Mouse (Mus musculus) neural tube, embryonic 14.5 days (tissue): ENCODE data around the gene Masp1. TPM values are rescaled to one million over a fixed set of nuclear protein-coding genes. Genes with fewer than 3 reads are reported as not detected.

Source experiments
- ATAC-seq: fragments of 200-750 bp; cut with Nextera tagmentation; 2 replicates; pipeline ENCODE4 v1.8.0; 2017; ENCODE audit warnings: low read depth, mild to moderate bottlenecking, moderate TSS enrichment, moderate library complexity
- H3K27ac ChIP-seq: fragments of 300-500 bp; sonication (generic); 2 replicates; pipeline ENCODE4 v1.5.1; 2014; ENCODE audit warnings: low read depth, mild to moderate bottlenecking, control low read depth, low read length, moderate library complexity, mixed read lengths
- H3K27me3 ChIP-seq: fragments of 300-500 bp; sonication (generic); 2 replicates; pipeline ENCODE4 v1.6.1; 2014; ENCODE audit warnings: low read length; ENCODE audit not compliant: control insufficient read depth, insufficient read depth
- H3K36me3 ChIP-seq: fragments of 300-500 bp; sonication (generic); 2 replicates; pipeline ENCODE4 v1.6.1; 2014; ENCODE audit warnings: low read length, mixed read lengths; ENCODE audit not compliant: control insufficient read depth, insufficient read depth
- H3K4me1 ChIP-seq: fragments of 300-500 bp; sonication (generic); 2 replicates; pipeline ENCODE4 v1.6.1; 2014; ENCODE audit warnings: low read length; ENCODE audit not compliant: control insufficient read depth, insufficient read depth
- H3K4me2 ChIP-seq: fragments of 300-500 bp; sonication (generic); 2 replicates; pipeline ENCODE4 v1.6.1; 2014; ENCODE audit warnings: mild to moderate bottlenecking, low read depth, low read length, control low read depth
- H3K4me3 ChIP-seq: fragments of 300-500 bp; sonication (generic); 2 replicates; pipeline ENCODE4 v1.5.1; 2014; ENCODE audit warnings: low read depth, low read length, control low read depth, mixed read lengths
- H3K9ac ChIP-seq: fragments of 300-500 bp; sonication (generic); replicated peaks from 2 replicates; pipeline ENCODE4 v1.6.1; 2014; ENCODE audit warnings: low read depth, mild to moderate bottlenecking, control low read depth, low read length, mixed read lengths
- H3K9me3 ChIP-seq: fragments of 300-500 bp; sonication (generic); 2 replicates; pipeline ENCODE4 v1.6.1; 2016; ENCODE audit warnings: low read length; ENCODE audit not compliant: control insufficient read depth
- WGBS: fragments of 180-500 bp; shearing (Covaris S2); extraction: QIAGEN DNeasy Blood & Tissue Kit; methylation state at CpG from one replicate; pipeline ENCODE4 v1.1.7; 2014; 5-methylcytosine and 5-hydroxymethylcytosine counted together
- polyA plus RNA-seq: library from polyadenylated mRNA; unstranded; fragments of >200 nt; fragmentation: Nextera tagmentation; extraction: Ambion mirVana; gene quantifications from 2 replicates; pipeline ENCODE4 v1.2.1, GENCODE M21; 2014

Masp1 gene
- polyA plus RNA-seq, 1 experiment from 2014 or later, result 35.6 TPM

GRCm38 (mm10) chr16:23482218-23482617, 38.4 kb downstream of the Masp1 start:
- no peak overlapping the region for H3K4me2 ChIP-seq
- no peak overlapping the region for H3K4me3 ChIP-seq
- ATAC-seq, result no peak
- H3K27me3 ChIP-seq, result no peaks in the 10 kb centered on the region
- H3K9ac ChIP-seq, result no peak overlapping the region
- H3K4me1 ChIP-seq, result no peaks in the 10 kb centered on the region
- H3K9me3 ChIP-seq, result no peaks in the 10 kb centered on the region
- H3K36me3 ChIP-seq, result peaks cover 7% of the 10 kb centered on the region; the same call in 1 of the 2 replicates
- no peak overlapping the region for H3K27ac ChIP-seq
- WGBS, result 30% methylated on average over 3 of the region's 3 CpGs

- Histone ChIP-seq H3K4me3 (no peak overlapping the region), H3K27me3 (no peaks in the 10 kb centered on the region), H3K36me3 (peaks cover 5% of the 10 kb centered on the region; the same call in 1 of the 2 replicates), H3K4me2 (no peak overlapping the region), H3K27ac (no peak overlapping the region), H3K9me3 (no peaks in the 10 kb centered on the region), H3K4me1 (no peaks in the 10 kb centered on the region), H3K9ac (no peak overlapping the region)
- no peak for ATAC-seq
- 84% methylated on average over 7 of the region's 7 CpGs for WGBS
Observed at GRCm38 (mm10) chr16:23479872-23480603, 40.6 kb downstream of the Masp1 start.

GRCm38 (mm10) chr16:23476598-23476997, 44.0 kb downstream of the Masp1 start:
- H3K9me3 ChIP-seq, result no peaks in the 10 kb centered on the region
- no peak overlapping the region for H3K9ac ChIP-seq
- H3K27ac ChIP-seq, result no peak overlapping the region
- H3K4me2 ChIP-seq, result no peak overlapping the region
- H3K4me3 ChIP-seq, result no peak overlapping the region
- H3K36me3 ChIP-seq, result no peaks in the 10 kb centered on the region
- no peaks in the 10 kb centered on the region for H3K27me3 ChIP-seq
- no peaks in the 10 kb centered on the region for H3K4me1 ChIP-seq
- ATAC-seq, result no peak

GRCm38 (mm10) chr16:23475651-23476050, 45.0 kb downstream of the Masp1 start:
- Histone ChIP-seq H3K4me3 (no peak overlapping the region), H3K9me3 (no peaks in the 10 kb centered on the region), H3K27me3 (no peaks in the 10 kb centered on the region), H3K4me1 (no peaks in the 10 kb centered on the region), H3K4me2 (no peak overlapping the region), H3K27ac (no peak overlapping the region), H3K36me3 (no peaks in the 10 kb centered on the region), H3K9ac (no peak overlapping the region)
- ATAC-seq, result no peak
- 95% methylated on average over 4 of the region's 4 CpGs for WGBS

- H3K27ac ChIP-seq, result no peak overlapping the region
- WGBS, result 72% methylated on average over 3 of the region's 3 CpGs
Observed at GRCm38 (mm10) chr16:23472046-23472445, 48.6 kb downstream of the Masp1 start.

GRCm38 (mm10) chr16:23471551-23471950, 49.1 kb downstream of the Masp1 start:
- WGBS, result 94% methylated on average over 6 of the region's 6 CpGs
- no peaks in the 10 kb centered on the region for H3K27me3 ChIP-seq

More at GRCm38 (mm10) chr16:23472046-23472445, 48.6 kb downstream of the Masp1 start:
- Histone ChIP-seq H3K4me2 (no peak overlapping the region), H3K4me3 (no peak overlapping the region), H3K9me3 (no peaks in the 10 kb centered on the region), H3K4me1 (no peaks in the 10 kb centered on the region), H3K27me3 (no peaks in the 10 kb centered on the region), H3K9ac (no peak overlapping the region), H3K36me3 (no peaks in the 10 kb centered on the region)
- no peak for ATAC-seq

GRCm38 (mm10) chr16:23463671-23464347, 56.8 kb downstream of the Masp1 start:
- no peak overlapping the region for H3K4me3 ChIP-seq
- 90% methylated on average over 4 of the region's 4 CpGs for WGBS
- no peaks in the 10 kb centered on the region for H3K4me1 ChIP-seq
- H3K27me3 ChIP-seq, result no peaks in the 10 kb centered on the region
- no peak overlapping the region for H3K27ac ChIP-seq
- no peak overlapping the region for H3K9ac ChIP-seq
- H3K36me3 ChIP-seq, result no peaks in the 10 kb centered on the region
- H3K4me2 ChIP-seq, result no peak overlapping the region
- no peak for ATAC-seq
- no peaks in the 10 kb centered on the region for H3K9me3 ChIP-seq

More at GRCm38 (mm10) chr16:23471551-23471950, 49.1 kb downstream of the Masp1 start:
- Histone ChIP-seq H3K9me3 (no peaks in the 10 kb centered on the region), H3K4me3 (no peak overlapping the region), H3K4me2 (no peak overlapping the region), H3K27ac (no peak overlapping the region), H3K9ac (no peak overlapping the region), H3K4me1 (no peaks in the 10 kb centered on the region), H3K36me3 (no peaks in the 10 kb centered on the region)
- no peak for ATAC-seq

- no peak for ATAC-seq
- Histone ChIP-seq H3K4me3 (no peak overlapping the region), H3K4me2 (no peak overlapping the region), H3K27me3 (no peaks in the 10 kb centered on the region), H3K9me3 (no peaks in the 10 kb centered on the region), H3K9ac (no peak overlapping the region), H3K27ac (no peak overlapping the region), H3K4me1 (no peaks in the 10 kb centered on the region), H3K36me3 (no peaks in the 10 kb centered on the region)
- WGBS, result 45% methylated on average over 7 of the region's 7 CpGs
Observed at GRCm38 (mm10) chr16:23458906-23459588, 61.6 kb downstream of the Masp1 start.

GRCm38 (mm10) chr16:23457338-23457737, 63.3 kb downstream of the Masp1 start:
- H3K9ac ChIP-seq, result no peak overlapping the region
- no peak overlapping the region for H3K27ac ChIP-seq
- ATAC-seq, result no peak
- H3K4me1 ChIP-seq, result no peaks in the 10 kb centered on the region
- no peaks in the 10 kb centered on the region for H3K27me3 ChIP-seq
- 96% methylated on average over 5 of the region's 5 CpGs for WGBS
- H3K9me3 ChIP-seq, result no peaks in the 10 kb centered on the region
- H3K36me3 ChIP-seq, result no peaks in the 10 kb centered on the region
- H3K4me3 ChIP-seq, result no peak overlapping the region
- no peak overlapping the region for H3K4me2 ChIP-seq
